Mouse (Mus musculus) retina, adult 2 months (tissue): Measurements from ENCODE around the gene Crlf3.
"Not testable (repeated sequence)": the region's sequence is repeated elsewhere in the genome, so short reads cannot be mapped to it uniquely, and the experiment has no call there.

ENCODE experiments used
- DNase-seq: peaks from one replicate; pipeline ENCODE4 v3.0.0-alpha.2; 2012; ENCODE audit warnings: low read depth, low spot score

The Crlf3 gene

GRCm38 (mm10) chr11:80067558-80067957 is 13.2 kb downstream of the Crlf3 start:
- no peak for DNase-seq

- not testable (repeated sequence) for DNase-seq
These were observed 14.4 kb downstream of the Crlf3 start for GRCm38 (mm10) chr11:80066373-80066772.

- no peak for DNase-seq
These were observed 18.6 kb downstream of the Crlf3 start for GRCm38 (mm10) chr11:80062159-80062558.

GRCm38 (mm10) chr11:80056141-80056540 is 24.6 kb downstream of the Crlf3 start:
- DNase-seq = no peak

GRCm38 (mm10) chr11:80054659-80055058 is 26.1 kb downstream of the Crlf3 start:
- DNase-seq = no peak

- DNase-seq = no peak
These were observed 27.6 kb downstream of the Crlf3 start for GRCm38 (mm10) chr11:80053171-80053570.

GRCm38 (mm10) chr11:80052456-80052855 is 28.3 kb downstream of the Crlf3 start:
- DNase-seq = no peak

GRCm38 (mm10) chr11:80050088-80050487 is 30.7 kb downstream of the Crlf3 start:
- DNase-seq = no peak

GRCm38 (mm10) chr11:80046856-80047255 is 33.9 kb downstream of the Crlf3 start:
- no peak for DNase-seq

GRCm38 (mm10) chr11:80043419-80043817 is 37.4 kb downstream of the Crlf3 start:
- no peak for DNase-seq

GRCm38 (mm10) chr11:80042615-80043418 is 38.0 kb downstream of the Crlf3 start:
- DNase-seq = no peak

- no peak for DNase-seq
These were observed 43.3 kb downstream of the Crlf3 start for GRCm38 (mm10) chr11:80037495-80037894.

GRCm38 (mm10) chr11:80021306-80021705 is 59.5 kb downstream of the Crlf3 start:
- DNase-seq = no peak

- DNase-seq = no peak
These were observed 61.0 kb downstream of the Crlf3 start for GRCm38 (mm10) chr11:80019792-80020191.

GRCm38 (mm10) chr11:80016533-80016932 is 64.3 kb downstream of the Crlf3 start:
- DNase-seq = not testable (repeated sequence)
